Mouse (Mus musculus): ENCODE measurements around the gene Pgm1. TPM values are rescaled to one million over a fixed set of nuclear protein-coding genes. Genes with fewer than 3 reads are reported as not detected.

Gene Pgm1
- total and polyA plus RNA-seq, 3 experiments: 47.2 to 102 (median 66.8) TPM

GRCm38 (mm10) chr4:99947896-99948295 lies 18.7 kb downstream of the Pgm1 start:
- no peak overlapping the region for H3K4me3 ChIP-seq (ENCODE audit: low read depth, low read length)
- H3K36me3 ChIP-seq (replicated peaks): peaks cover 77% of the 10 kb centered on the region
- TF ChIP-seq GATA2 (IDR thresholded peaks at IDR 0.05; ENCODE audit: borderline replicate concordance, low read depth, low read length) (peak; percentile 76; the same call in 1 of the 2 replicates), CTCF (IDR thresholded peaks at IDR 0.05; ENCODE audit: low read depth, low read length) (no peak)
- ATAC-seq (ENCODE audit: extremely low read depth, insufficient number of reproducible peaks, low FRiP score, poor library complexity, severe bottlenecking) (no peak), DNase-seq (ENCODE audit: low spot score) (no peak)
- no peaks in the 10 kb centered on the region for H3K27me3 ChIP-seq (ENCODE audit: insufficient read depth, low read length)
- peaks cover 40% of the 10 kb centered on the region for H3K4me1 ChIP-seq (ENCODE audit: insufficient read depth, low read depth, low read length)
- H3K9me3 ChIP-seq (replicated peaks): no peaks in the 10 kb centered on the region

- DNase-seq (ENCODE audit: low spot score): no peak
- peaks cover 11% of the 10 kb centered on the region for H3K4me1 ChIP-seq (ENCODE audit: insufficient read depth, low read depth, low read length)
- H3K9me3 ChIP-seq (replicated peaks): no peaks in the 10 kb centered on the region
- H3K4me3 ChIP-seq (ENCODE audit: low read depth, low read length): no peak overlapping the region
- no peak for ATAC-seq (ENCODE audit: extremely low read depth, insufficient number of reproducible peaks, low FRiP score, poor library complexity, severe bottlenecking)
- TF ChIP-seq POLR2AphosphoS5 (IDR thresholded peaks at IDR 0.05; ENCODE audit: insufficient replicate concordance, low read depth, low read length): no peak
- TF ChIP-seq CTCF (IDR thresholded peaks at IDR 0.05; ENCODE audit: low read depth, low read length): no peak
- TF ChIP-seq GATA1 (IDR thresholded peaks at IDR 0.05; ENCODE audit: borderline replicate concordance, low read length): no peak
- no peak for TF ChIP-seq GATA2 (IDR thresholded peaks at IDR 0.05; ENCODE audit: borderline replicate concordance, low read depth, low read length)
- TF ChIP-seq TAL1 (conservative IDR thresholded peaks at IDR 0.05; ENCODE audit: low read depth, low read length): no peak
- H3K36me3 ChIP-seq (replicated peaks): peaks cover 52% of the 10 kb centered on the region
- no peaks in the 10 kb centered on the region for H3K27me3 ChIP-seq (ENCODE audit: insufficient read depth, low read length)
Measured at GRCm38 (mm10) chr4:99953904-99954303, 24.7 kb downstream of the Pgm1 start.

GRCm38 (mm10) chr4:99955396-99955795 lies 26.2 kb downstream of the Pgm1 start:
- peaks cover 15% of the 10 kb centered on the region for H3K4me1 ChIP-seq (ENCODE audit: insufficient read depth, low read depth, low read length)
- DNase-seq (ENCODE audit: low spot score) (no peak), ATAC-seq (ENCODE audit: extremely low read depth, insufficient number of reproducible peaks, low FRiP score, poor library complexity, severe bottlenecking) (no peak)
- H3K27me3 ChIP-seq (ENCODE audit: insufficient read depth, low read length): no peaks in the 10 kb centered on the region
- no peak overlapping the region for H3K4me3 ChIP-seq (ENCODE audit: low read depth, low read length)
- no peaks in the 10 kb centered on the region for H3K9me3 ChIP-seq (replicated peaks)
- peaks cover 52% of the 10 kb centered on the region for H3K36me3 ChIP-seq (replicated peaks)
- TF ChIP-seq GATA1 (IDR thresholded peaks at IDR 0.05; ENCODE audit: borderline replicate concordance, low read length) (no peak), CTCF (IDR thresholded peaks at IDR 0.05; ENCODE audit: low read depth, low read length) (no peak), POLR2AphosphoS5 (IDR thresholded peaks at IDR 0.05; ENCODE audit: insufficient replicate concordance, low read depth, low read length) (no peak), TAL1 (conservative IDR thresholded peaks at IDR 0.05; ENCODE audit: low read depth, low read length) (no peak), GATA2 (IDR thresholded peaks at IDR 0.05; ENCODE audit: borderline replicate concordance, low read depth, low read length) (no peak)

GRCm38 (mm10) chr4:99957186-99957585 lies 28.0 kb downstream of the Pgm1 start:
- H3K36me3 ChIP-seq (replicated peaks): peaks cover 53% of the 10 kb centered on the region
- DNase-seq (ENCODE audit: low spot score): no peak
- H3K4me1 ChIP-seq (ENCODE audit: insufficient read depth, low read depth, low read length): peaks cover 15% of the 10 kb centered on the region

GRCm38 (mm10) chr4:99958084-99958815 lies 29.0 kb downstream of the Pgm1 start:
- no peak overlapping the region for H3K4me3 ChIP-seq (ENCODE audit: low read depth, low read length)
- ATAC-seq (ENCODE audit: extremely low read depth, insufficient number of reproducible peaks, low FRiP score, poor library complexity, severe bottlenecking) (no peak), DNase-seq (ENCODE audit: low spot score) (peak; percentile 10)
- H3K9me3 ChIP-seq (replicated peaks): no peaks in the 10 kb centered on the region
- peaks cover 15% of the 10 kb centered on the region for H3K4me1 ChIP-seq (ENCODE audit: insufficient read depth, low read depth, low read length)
- H3K36me3 ChIP-seq (replicated peaks): peaks cover 57% of the 10 kb centered on the region
- H3K27me3 ChIP-seq (ENCODE audit: insufficient read depth, low read length): no peaks in the 10 kb centered on the region
- TF ChIP-seq POLR2AphosphoS5 (IDR thresholded peaks at IDR 0.05; ENCODE audit: insufficient replicate concordance, low read depth, low read length) (no peak), TAL1 (conservative IDR thresholded peaks at IDR 0.05; ENCODE audit: low read depth, low read length) (no peak)

More at GRCm38 (mm10) chr4:99957186-99957585, 28.0 kb downstream of the Pgm1 start:
- TF ChIP-seq GATA2 (IDR thresholded peaks at IDR 0.05; ENCODE audit: borderline replicate concordance, low read depth, low read length) (no peak), TAL1 (conservative IDR thresholded peaks at IDR 0.05; ENCODE audit: low read depth, low read length) (no peak), POLR2AphosphoS5 (IDR thresholded peaks at IDR 0.05; ENCODE audit: insufficient replicate concordance, low read depth, low read length) (no peak)
- Histone ChIP-seq H3K9me3 (replicated peaks) (no peaks in the 10 kb centered on the region), H3K27me3 (ENCODE audit: insufficient read depth, low read length) (no peaks in the 10 kb centered on the region), H3K4me3 (ENCODE audit: low read depth, low read length) (no peak overlapping the region)
- no peak for ATAC-seq (ENCODE audit: extremely low read depth, insufficient number of reproducible peaks, low FRiP score, poor library complexity, severe bottlenecking)

- H3K9me3 ChIP-seq (replicated peaks): no peaks in the 10 kb centered on the region
- ATAC-seq (ENCODE audit: extremely low read depth, insufficient number of reproducible peaks, low FRiP score, poor library complexity, severe bottlenecking) (no peak), DNase-seq (ENCODE audit: low spot score) (no peak)
- H3K4me3 ChIP-seq (ENCODE audit: low read depth, low read length): no peak overlapping the region
- peaks cover 12% of the 10 kb centered on the region; the same call in 1 of the 2 replicates for H3K4me1 ChIP-seq (ENCODE audit: insufficient read depth, low read depth, low read length)
- no peak for TF ChIP-seq CTCF (IDR thresholded peaks at IDR 0.05; ENCODE audit: low read depth, low read length)
- no peak for TF ChIP-seq GATA1 (IDR thresholded peaks at IDR 0.05; ENCODE audit: borderline replicate concordance, low read length)
- no peak for TF ChIP-seq TAL1 (conservative IDR thresholded peaks at IDR 0.05; ENCODE audit: low read depth, low read length)
- no peak for TF ChIP-seq POLR2AphosphoS5 (IDR thresholded peaks at IDR 0.05; ENCODE audit: insufficient replicate concordance, low read depth, low read length)
- TF ChIP-seq GATA2 (IDR thresholded peaks at IDR 0.05; ENCODE audit: borderline replicate concordance, low read depth, low read length): no peak
- H3K36me3 ChIP-seq (replicated peaks): peaks cover 59% of the 10 kb centered on the region
- no peaks in the 10 kb centered on the region for H3K27me3 ChIP-seq (ENCODE audit: insufficient read depth, low read length)
Measured at GRCm38 (mm10) chr4:99959308-99959707, 30.1 kb downstream of the Pgm1 start.

Data from G1E (cell line).